Mouse (Mus musculus) subcutaneous adipose tissue, adult 2 months (tissue): ENCODE measurements around the gene Olfr429. TPM values are rescaled to one million over a fixed set of nuclear protein-coding genes. Genes with fewer than 3 reads are reported as not detected.

Source experiments
- polyA plus RNA-seq: library from polyadenylated mRNA; depleted of rRNA; stranded (reverse); fragments of >200 nt; gene quantifications from 2 replicates; pipeline ENCODE4 v1.2.3, GENCODE M21; 2012; ENCODE audit warnings: low replicate concordance; rRNA removed

Olfr429 gene
- polyA plus RNA-seq = not detected in 2 replicates

DNA sequence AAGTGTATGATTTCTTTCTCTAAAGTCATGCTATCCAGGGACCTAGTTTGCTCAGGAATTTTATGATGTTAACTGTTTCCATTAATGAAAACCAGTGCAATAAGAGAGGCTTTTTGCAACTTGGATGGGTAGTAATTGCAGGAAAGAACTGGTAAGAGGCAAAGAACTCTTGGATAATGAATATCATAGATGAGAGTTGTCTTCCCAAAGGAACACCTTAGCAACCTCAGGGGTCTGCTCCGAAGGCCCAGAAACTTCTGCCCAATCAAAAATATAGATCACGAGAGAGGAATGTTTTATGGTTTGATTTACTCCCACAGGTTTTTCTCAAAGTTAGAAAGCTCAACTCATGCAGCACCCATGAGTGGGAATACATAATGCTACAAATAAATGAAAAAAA is at the start of gene Olfr429:
TSS of gene Olfr429 (plus strand) at position 301 of the 400 bp plus-strand sequence.

DNA sequence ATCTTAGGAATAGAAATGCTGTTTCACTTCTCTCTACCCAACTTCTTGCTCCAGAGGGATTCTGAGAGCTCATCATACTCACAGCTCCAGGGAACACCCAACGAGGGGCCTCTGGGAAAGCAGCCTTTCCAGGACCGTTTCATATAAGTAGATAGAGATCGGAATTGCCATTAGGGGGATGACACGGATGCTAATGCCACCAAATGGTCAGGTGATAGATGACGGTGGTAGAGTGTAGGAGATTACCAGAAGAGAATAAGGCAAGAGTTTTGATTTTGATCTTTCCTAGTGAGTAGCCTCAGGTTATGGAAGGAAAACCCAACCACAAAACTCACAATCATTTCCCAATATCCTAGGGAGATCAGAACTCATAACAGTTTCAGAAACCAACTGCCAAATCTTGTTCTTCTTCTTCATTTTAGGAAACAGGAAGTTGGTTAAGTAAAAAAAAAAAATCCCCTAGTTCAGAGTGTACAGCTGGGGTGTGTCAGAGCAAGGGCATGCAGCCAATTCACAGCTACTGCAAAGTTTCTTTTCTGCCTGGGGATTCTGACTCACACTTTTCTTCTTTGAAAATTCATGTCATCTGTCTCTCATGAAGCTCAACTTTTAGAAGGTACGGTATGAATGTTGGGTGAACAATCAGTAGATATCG is 43.5 kb upstream of the Olfr429 start, which contains the start of gene Olfr433:
TSS of gene Olfr433 (plus strand) at position 183 of the 655 bp plus-strand sequence.

DNA sequence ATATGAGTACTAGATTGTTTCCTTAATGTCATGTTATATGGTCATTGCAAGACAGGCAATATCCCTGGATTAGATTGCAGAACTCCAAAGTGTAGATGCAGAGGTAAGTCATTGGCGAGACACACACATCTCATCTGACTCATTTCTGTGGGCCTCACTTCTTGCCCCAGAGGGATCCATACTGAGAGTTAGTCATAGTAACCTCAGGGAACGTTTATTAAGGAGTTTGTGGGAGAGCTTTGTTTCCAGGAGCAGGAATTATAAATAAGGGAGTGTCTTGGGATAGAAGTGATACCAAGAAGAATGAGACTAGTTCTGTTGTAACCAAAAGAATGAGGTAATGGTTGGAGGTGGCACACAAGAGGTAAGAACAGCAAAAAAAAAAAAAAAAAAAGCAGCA is 35.2 kb upstream of the Olfr429 start, which contains the start of gene Olfr432:
TSS of gene Olfr432 (plus strand) at position 313 of the 400 bp plus-strand sequence.

DNA sequence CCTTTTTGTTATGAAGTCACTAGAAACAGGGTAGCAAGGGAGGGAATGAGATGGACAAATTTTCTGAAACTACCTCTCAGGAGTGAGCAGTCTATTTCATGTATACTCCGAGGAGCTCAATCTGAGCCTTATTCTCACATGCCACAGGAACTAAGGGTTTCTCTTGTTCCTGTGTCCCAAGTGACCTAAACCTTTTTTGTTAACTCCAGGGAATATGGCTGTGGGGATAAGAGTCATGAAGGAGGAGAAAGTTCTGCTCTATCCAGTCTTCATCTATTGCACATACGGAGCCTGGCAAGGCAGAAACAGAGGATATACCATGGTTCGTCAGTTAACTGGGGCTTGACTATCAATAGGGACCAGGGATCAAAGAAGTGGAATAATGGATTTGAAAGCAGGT is 17.8 kb upstream of the Olfr429 start, which contains the start of gene Olfr430:
TSS of gene Olfr430 (plus strand) at position 301 of the 400 bp plus-strand sequence.

DNA sequence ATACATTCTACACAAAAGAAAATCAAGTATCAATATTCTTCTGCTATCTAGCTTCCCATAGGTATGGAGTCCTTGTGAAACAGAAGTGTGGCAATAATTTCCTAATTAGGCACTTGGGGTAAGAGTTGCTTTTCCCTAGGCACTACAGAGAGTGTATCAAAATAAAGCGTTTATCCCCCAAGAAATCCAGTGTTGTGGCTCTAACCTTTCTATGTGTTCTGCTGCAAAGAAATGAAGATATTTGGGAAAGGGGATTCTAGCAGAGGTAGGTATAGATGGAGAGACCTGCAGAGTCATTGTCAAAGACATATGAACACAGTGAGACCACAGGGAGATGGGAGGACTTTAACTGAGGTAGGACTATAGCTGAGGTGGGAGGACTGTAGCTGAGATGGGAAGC is 12.5 kb downstream of the Olfr429 start, which contains the start of gene Olfr427:
TSS of gene Olfr427 (plus strand) at position 301 of the 400 bp plus-strand sequence.

DNA sequence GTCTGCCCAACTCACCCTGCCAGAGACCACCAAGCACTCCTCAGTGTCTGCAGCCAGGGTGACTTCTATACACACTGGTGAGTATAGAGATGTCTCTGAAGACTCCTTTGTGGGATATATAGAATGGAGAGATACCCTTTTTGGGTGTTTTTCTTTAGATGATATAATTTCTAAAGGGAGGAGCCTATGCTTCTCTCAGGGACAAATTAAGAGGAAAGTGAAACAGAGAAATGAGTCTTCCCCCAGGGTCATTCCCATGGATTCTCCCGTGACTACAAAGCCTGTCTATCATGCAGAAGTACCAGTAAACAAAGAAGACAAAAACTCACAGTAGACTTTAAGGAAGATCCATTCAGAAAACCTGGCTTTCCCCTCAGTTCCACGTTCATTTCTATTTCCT is 36.9 kb downstream of the Olfr429 start, which contains the start of gene Olfr231:
TSS of gene Olfr231 (minus strand) at position 101 of the 400 bp plus-strand sequence.

DNA sequence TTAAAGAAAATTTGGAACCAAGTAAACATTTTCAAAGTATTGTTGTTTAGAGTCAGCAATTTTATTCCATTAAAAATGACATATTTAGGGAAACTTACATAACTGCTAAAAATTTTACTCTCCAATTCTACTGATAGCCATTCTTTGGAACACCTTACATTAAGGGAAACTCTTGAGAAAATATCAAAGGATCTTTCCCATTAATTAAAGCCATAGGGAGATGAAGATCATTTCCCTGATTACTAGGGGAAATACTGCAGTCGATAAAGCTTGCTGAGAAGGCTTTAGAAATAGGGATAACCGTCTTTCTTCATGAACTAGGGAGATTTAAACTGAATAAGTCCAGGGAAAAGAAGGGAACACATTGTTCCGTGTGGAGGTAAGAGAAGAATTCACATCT is 47.1 kb downstream of the Olfr429 start, which contains the start of gene Olfr424:
TSS of gene Olfr424 (plus strand) at position 301 of the 400 bp plus-strand sequence.

Other genes with a start within 250 kb of the Olfr429 start
- 2.6 and 3.2 TPM in 2 replicates for gene Ifi211, start 171.3 kb upstream of the Olfr429 start, polyA plus RNA-seq
- 7.7 TPM in 2 replicates for gene Mndal, start 141.8 kb upstream of the Olfr429 start, polyA plus RNA-seq
- 14.8 and 22.6 TPM in 2 replicates for gene Ifi203, start 141.7 kb upstream of the Olfr429 start, polyA plus RNA-seq
- 1.3 TPM in 1 of 2 replicates, not detected in the other for gene Ifi202b, start 101.6 kb upstream of the Olfr429 start, polyA plus RNA-seq
- 4.1 and 7.4 TPM in 2 replicates for gene Ifi205, start 52.5 kb upstream of the Olfr429 start, polyA plus RNA-seq
- gene Olfr433, start 43.6 kb upstream of the Olfr429 start, polyA plus RNA-seq = 0.17 and 0.27 TPM in 2 replicates
- gene Olfr432, start 35.1 kb upstream of the Olfr429 start, polyA plus RNA-seq = 0.21 TPM in 1 of 2 replicates, not detected in the other
- not detected in 2 replicates for gene Olfr430, start 17.7 kb upstream of the Olfr429 start, polyA plus RNA-seq
- not detected in 2 replicates for gene Olfr427, start 12.6 kb downstream of the Olfr429 start, polyA plus RNA-seq
- not detected in 2 replicates for gene Olfr231, start 36.8 kb downstream of the Olfr429 start, polyA plus RNA-seq
- not detected in 2 replicates for gene Olfr424, start 47.2 kb downstream of the Olfr429 start, polyA plus RNA-seq
- not detected in 2 replicates for gene Olfr420, start 71.3 kb downstream of the Olfr429 start, polyA plus RNA-seq
- 0.01 and 0.03 TPM in 2 replicates for gene Spta1, start 88.4 kb downstream of the Olfr429 start, polyA plus RNA-seq
- not detected in 2 replicates for gene Olfr419, start 167.7 kb downstream of the Olfr429 start, polyA plus RNA-seq
- not detected in 2 replicates for gene Mptx1, start 246.2 kb downstream of the Olfr429 start, polyA plus RNA-seq